Mouse (Mus musculus) heart, embryonic 13.5 days (tissue): ENCODE measurements around the gene Loxl3. TPM values are rescaled to one million over a fixed set of nuclear protein-coding genes. Genes with fewer than 3 reads are reported as not detected.

Source experiments
- ATAC-seq: fragments of 200-750 bp; cut with Nextera tagmentation; 2 replicates; pipeline ENCODE4 v1.8.0; 2017; ENCODE audit warnings: moderate TSS enrichment; ENCODE audit not compliant: insufficient number of reproducible peaks, low FRiP score, low TSS enrichment; ENCODE audit errors: extremely low read depth
- H3K27ac ChIP-seq: fragments of 300-500 bp; sonication (generic); replicated peaks from 2 replicates; pipeline ENCODE4 v1.5.1; 2015; ENCODE audit warnings: moderate library complexity, mild to moderate bottlenecking, inconsistent platforms
- H3K27me3 ChIP-seq: fragments of 300-500 bp; sonication (generic); replicated peaks from 2 replicates; pipeline ENCODE4 v1.6.1; 2015; ENCODE audit warnings: mild to moderate bottlenecking, inconsistent platforms
- H3K36me3 ChIP-seq: fragments of 300-500 bp; sonication (generic); 2 replicates; pipeline ENCODE4 v1.6.1; 2015; ENCODE audit warnings: mild to moderate bottlenecking, inconsistent platforms
- H3K4me1 ChIP-seq: fragments of 300-500 bp; sonication (generic); 2 replicates; pipeline ENCODE4 v1.6.1; 2015; ENCODE audit warnings: inconsistent platforms
- H3K4me2 ChIP-seq: fragments of 300-500 bp; sonication (generic); 2 replicates; pipeline ENCODE4 v1.6.1; 2015; ENCODE audit warnings: inconsistent platforms, mild to moderate bottlenecking, moderate library complexity
- H3K4me3 ChIP-seq: fragments of 300-500 bp; sonication (generic); 2 replicates; pipeline ENCODE4 v1.5.1; 2015; ENCODE audit warnings: moderate library complexity, mild to moderate bottlenecking, inconsistent platforms
- H3K9ac ChIP-seq: fragments of 300-500 bp; sonication (generic); 2 replicates; pipeline ENCODE4 v1.6.1; 2015; ENCODE audit warnings: inconsistent platforms, mild to moderate bottlenecking, moderate library complexity
- H3K9me3 ChIP-seq: fragments of 300-500 bp; sonication (generic); 2 replicates; pipeline ENCODE4 v1.6.1; 2016; ENCODE audit warnings: inconsistent platforms
- WGBS: fragments of 180-500 bp; shearing (Covaris S2); methylation state at CpG from one replicate; pipeline ENCODE4 v1.1.7; 2015; ENCODE audit warnings: mixed read lengths; 5-methylcytosine and 5-hydroxymethylcytosine counted together
- microRNA counts: library from miRNA; unstranded; fragments of <30 nt; microRNA quantifications from one replicate; lab custom pipeline; 2016
- microRNA-seq: library from miRNA; unstranded; fragments of <30 nt; microRNA quantifications from one replicate; pipeline ENCODE4, GENCODE M21; 2016
- polyA plus RNA-seq: library from polyadenylated mRNA; unstranded; fragments of >200 nt; fragmentation: Nextera tagmentation; extraction: Ambion mirVana; gene quantifications from 2 replicates; pipeline ENCODE4 v1.2.1, GENCODE M21; 2015

Loxl3 gene
- polyA plus RNA-seq, 1 experiment from 2014 or later: 7.1 TPM

GRCm38 (mm10) chr6:83087926-83088260 is 53.9 kb downstream of the Loxl3 start:
- H3K9ac ChIP-seq: peak overlapping the region; percentile 66
- 12% methylated on average over 9 of the region's 9 CpGs for WGBS
- no peaks in the 10 kb centered on the region for H3K36me3 ChIP-seq
- peaks cover 96% of the 10 kb centered on the region for H3K27me3 ChIP-seq
- peak overlapping the region; percentile 48 for H3K4me3 ChIP-seq
- H3K9me3 ChIP-seq: no peaks in the 10 kb centered on the region
- H3K4me1 ChIP-seq: peaks cover 26% of the 10 kb centered on the region
- no peak for ATAC-seq
- H3K4me2 ChIP-seq: peak overlapping the region; percentile 73
- no peak overlapping the region for H3K27ac ChIP-seq

DNA sequence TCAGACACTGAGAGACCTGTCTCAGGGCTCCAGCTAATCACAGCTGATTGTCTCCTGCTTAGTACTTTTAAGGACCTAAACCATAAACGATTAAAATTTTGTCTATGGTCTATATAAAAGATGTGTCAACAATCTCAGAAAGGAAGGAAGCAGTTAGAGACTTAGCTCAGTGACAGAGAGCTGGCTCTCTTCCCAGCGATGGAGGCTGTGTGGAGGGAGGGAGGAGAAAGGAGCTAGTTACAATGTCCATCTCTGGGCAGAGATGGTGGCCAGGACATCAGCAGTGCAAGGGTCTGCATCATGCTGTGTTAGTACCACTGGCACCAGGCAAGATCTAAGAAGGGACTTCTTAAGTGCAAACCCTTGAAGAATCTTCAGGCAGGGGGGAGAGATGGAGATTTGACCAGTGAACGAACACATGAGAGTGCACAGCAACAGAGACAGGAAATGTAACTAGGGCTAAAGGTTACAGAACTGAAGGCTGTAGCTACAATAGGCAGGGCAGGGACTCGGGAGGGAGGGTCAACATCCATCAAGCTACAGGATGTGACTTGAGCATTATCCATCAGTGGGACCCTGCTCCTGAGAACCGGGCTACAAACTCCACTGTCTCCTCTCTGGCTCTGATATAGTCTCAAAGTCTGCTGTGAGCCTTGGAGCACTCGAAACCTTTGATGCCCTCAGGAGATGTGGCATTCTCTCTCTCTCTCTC is 58.6 kb downstream of the Loxl3 start:
- Histone ChIP-seq H3K9me3 (no peaks in the 10 kb centered on the region), H3K36me3 (no peaks in the 10 kb centered on the region), H3K4me3 (no peak overlapping the region), H3K27me3 (peaks cover 80% of the 10 kb centered on the region), H3K4me1 (peaks cover 10% of the 10 kb centered on the region), H3K27ac (no peak overlapping the region), H3K9ac (no peak overlapping the region), H3K4me2 (no peak overlapping the region)
- ATAC-seq: no peak
- 25% methylated on average over 6 of the region's 6 CpGs for WGBS

- no peak for ATAC-seq
- no peaks in the 10 kb centered on the region for H3K36me3 ChIP-seq
- no peak overlapping the region for H3K9ac ChIP-seq
- no peak overlapping the region for H3K4me2 ChIP-seq
- H3K9me3 ChIP-seq: no peaks in the 10 kb centered on the region
- 38% methylated on average over 6 of the region's 6 CpGs for WGBS
- no peak overlapping the region for H3K27ac ChIP-seq
- peaks cover 70% of the 10 kb centered on the region for H3K27me3 ChIP-seq
- H3K4me3 ChIP-seq: no peak overlapping the region
- H3K4me1 ChIP-seq: peaks cover 10% of the 10 kb centered on the region
Observed at GRCm38 (mm10) chr6:83095968-83096367, 62.0 kb downstream of the Loxl3 start.

DNA sequence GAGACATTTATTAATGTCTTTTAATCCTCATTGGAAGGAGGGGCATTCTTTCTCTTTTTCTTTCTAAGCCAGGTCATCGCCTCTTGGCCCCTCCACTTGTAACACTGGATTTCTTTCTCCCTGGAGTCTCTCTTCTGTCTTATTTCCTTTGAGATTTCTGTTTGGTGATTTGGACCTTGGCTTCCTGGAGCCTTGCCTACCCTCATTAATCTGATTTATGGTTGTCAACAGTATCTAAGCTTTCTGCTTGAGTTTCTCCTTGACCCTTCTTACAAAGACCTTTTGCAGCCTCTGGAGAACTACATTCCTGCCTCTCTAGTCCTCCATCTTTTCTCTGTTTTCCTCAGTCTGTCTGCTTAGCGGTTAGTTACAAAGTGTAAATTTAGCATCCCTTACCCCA is 64.4 kb downstream of the Loxl3 start:
- H3K9me3 ChIP-seq: no peaks in the 10 kb centered on the region
- H3K27me3 ChIP-seq: peaks cover 53% of the 10 kb centered on the region
- H3K27ac ChIP-seq: no peak overlapping the region
- no peak overlapping the region for H3K4me2 ChIP-seq
- H3K4me3 ChIP-seq: no peak overlapping the region
- no peak overlapping the region for H3K9ac ChIP-seq
- no peaks in the 10 kb centered on the region for H3K36me3 ChIP-seq
- peaks cover 18% of the 10 kb centered on the region for H3K4me1 ChIP-seq
- ATAC-seq: no peak
- WGBS: 75% methylated on average over 2 of the region's 2 CpGs

- Histone ChIP-seq H3K9me3 (no peaks in the 10 kb centered on the region), H3K36me3 (peaks cover 7% of the 10 kb centered on the region; the same call in 1 of the 2 replicates), H3K4me2 (peak within 1 kb of the TSS; percentile 100), H3K4me3 (peak within 1 kb of the TSS; percentile 77), H3K9ac (peak within 1 kb of the TSS; percentile 88), H3K27me3 (peaks cover 36% of the 10 kb centered on the region), H3K27ac (peak within 1 kb of the TSS; percentile 81), H3K4me1 (peaks cover 19% of the 10 kb centered on the region)
- ATAC-seq: peak; percentile 64
- under 1% methylated on average over 25 of the region's 25 CpGs for WGBS
Observed at GRCm38 (mm10) chr6:83101316-83101687, 67.3 kb downstream of the Loxl3 start, which contains the start of the genes Ccdc142 and Gm42688. Gene Ccdc142, plus strand, starts transcription at chr6:83101601. Gene Gm42688, plus strand, starts transcription at chr6:83101617.

- Histone ChIP-seq H3K4me2 (peak overlapping the region; percentile 100), H3K36me3 (peaks cover 12% of the 10 kb centered on the region), H3K27ac (peak overlapping the region; percentile 81), H3K4me3 (peak overlapping the region; percentile 77), H3K9me3 (no peaks in the 10 kb centered on the region), H3K4me1 (peaks cover 19% of the 10 kb centered on the region), H3K27me3 (peaks cover 30% of the 10 kb centered on the region), H3K9ac (peak overlapping the region; percentile 88)
- peak; percentile 66 for ATAC-seq
- under 1% methylated on average over 73 of the region's 74 CpGs for WGBS
Observed at GRCm38 (mm10) chr6:83101688-83102556, 67.9 kb downstream of the Loxl3 start.

MicroRNA genes within 50 kb of the gene (microRNA counts, 519-probe panel; counts per million panel counts)
- microRNA mmu-miR-3470a+mmu-miR-3470b (lab: Ali Mortazavi, UCI): 209 counts per million, percentile 61 among the panel's probes with 10 or more counts

Small RNA genes within 50 kb of the gene (microRNA-seq; reads per million reads assigned to microRNA genes)
- gene Mir3470a: not detected
- gene Mir7040: not detected

Other genes with a start within 250 kb of the Loxl3 start
- 0.52 and 0.78 TPM in 2 replicates for gene Sema4f, start 94.4 kb upstream of the Loxl3 start, polyA plus RNA-seq
- 1.5 and 1.7 TPM in 2 replicates for gene M1ap, start 87.3 kb upstream of the Loxl3 start, polyA plus RNA-seq
- gene Dok1, start 702 bp upstream of the Loxl3 start, polyA plus RNA-seq: 7.6 and 9.3 TPM in 2 replicates
- 120 and 123 TPM in 2 replicates for gene Aup1, start 20.3 kb downstream of the Loxl3 start, polyA plus RNA-seq
- gene Htra2, start 21.1 kb downstream of the Loxl3 start, polyA plus RNA-seq: 80.2 and 94.2 TPM in 2 replicates
- 0.41 and 0.62 TPM in 2 replicates for gene Dqx1, start 23.7 kb downstream of the Loxl3 start, polyA plus RNA-seq
- 0.23 and 1.0 TPM in 2 replicates for gene Tlx2, start 36.1 kb downstream of the Loxl3 start, polyA plus RNA-seq
- gene Pcgf1, start 43.7 kb downstream of the Loxl3 start, polyA plus RNA-seq: 14.8 and 19.5 TPM in 2 replicates
- gene Lbx2, start 52.2 kb downstream of the Loxl3 start, polyA plus RNA-seq: 0.20 TPM in 1 of 2 replicates, not detected in the other
- gene Ccdc142, start 67.4 kb downstream of the Loxl3 start, polyA plus RNA-seq: 1.5 and 1.7 TPM in 2 replicates
- 1.6 TPM in 2 replicates for gene Gm42688, start 67.4 kb downstream of the Loxl3 start, polyA plus RNA-seq
- 134 and 176 TPM in 2 replicates for gene Mrpl53, start 74.9 kb downstream of the Loxl3 start, polyA plus RNA-seq
- 18.5 and 22.0 TPM in 2 replicates for gene Mogs, start 81.3 kb downstream of the Loxl3 start, polyA plus RNA-seq
- gene Wbp1, start 87.4 kb downstream of the Loxl3 start, polyA plus RNA-seq: 88.8 and 99.2 TPM in 2 replicates
- 8.2 and 8.7 TPM in 2 replicates for gene Ino80b, start 91.3 kb downstream of the Loxl3 start, polyA plus RNA-seq
- gene Rtkn, start 101.3 kb downstream of the Loxl3 start, polyA plus RNA-seq: 19.5 and 21.6 TPM in 2 replicates
- 7.0 and 7.5 TPM in 2 replicates for gene Wdr54, start 122.2 kb downstream of the Loxl3 start, polyA plus RNA-seq
- gene 1700003E16Rik, start 122.2 kb downstream of the Loxl3 start, polyA plus RNA-seq: 0.55 and 0.64 TPM in 2 replicates
- 62.3 and 65.9 TPM in 2 replicates for gene Dctn1, start 131.7 kb downstream of the Loxl3 start, polyA plus RNA-seq
- gene Slc4a5, start 185.7 kb downstream of the Loxl3 start, polyA plus RNA-seq: 0.11 and 0.37 TPM in 2 replicates